Mouse (Mus musculus): ENCODE data around the gene Letmd1.

- TF ChIP-seq POLR2A (IDR thresholded peaks at IDR 0.05; ENCODE audit: borderline replicate concordance, low read depth, low read length) (no peak), CTCF (IDR thresholded peaks at IDR 0.05; ENCODE audit: low read depth, low read length) (no peak)
Observed at GRCm38 (mm10) chr15:100422476-100422875, 46.3 kb upstream of the Letmd1 start.
